Mouse (Mus musculus): Measurements from ENCODE around the gene Dna2. TPM values are rescaled to one million over a fixed set of nuclear protein-coding genes. Genes with fewer than 3 reads are reported as not detected.
"Not testable (repeated sequence)": the region's sequence is repeated elsewhere in the genome, so short reads cannot be mapped to it uniquely, and the experiment has no call there.

Gene Dna2
- polyA plus RNA-seq (2015; fragmentation: Nextera tagmentation; extraction: Ambion mirVana): 20.8 and 22.2 TPM in 2 replicates

GRCm38 (mm10) chr10:62946738-62947471 is at the start of gene Dna2:
TSS of gene Dna2 (plus strand) at chr10:62947026.
- ATAC-seq (replicated peaks; ENCODE audit: low FRiP score): peak; percentile 93
- WGBS: under 1% methylated on average over 68 of the region's 68 CpGs
- peak within 1 kb of the TSS; percentile 76 for H3K4me3 ChIP-seq (replicated peaks)

GRCm38 (mm10) chr10:62897437-62897836 is 49.4 kb upstream of the Dna2 start:
- H3K27ac ChIP-seq: no peak overlapping the region
- no peak overlapping the region for H3K4me3 ChIP-seq (replicated peaks)
- no peak overlapping the region for H3K4me2 ChIP-seq
- H3K36me3 ChIP-seq: no peaks in the 10 kb centered on the region
- H3K9me3 ChIP-seq (replicated peaks): no peaks in the 10 kb centered on the region
- ATAC-seq (replicated peaks; ENCODE audit: low FRiP score): no peak
- H3K27me3 ChIP-seq: no peaks in the 10 kb centered on the region
- H3K4me1 ChIP-seq: no peaks in the 10 kb centered on the region
- 97% methylated on average over 3 of the region's 3 CpGs for WGBS
- no peak overlapping the region for H3K9ac ChIP-seq

More at GRCm38 (mm10) chr10:62946738-62947471, at the start of gene Dna2:
- peak within 1 kb of the TSS; percentile 62 for H3K9ac ChIP-seq
- peak within 1 kb of the TSS; percentile 95 for H3K27ac ChIP-seq
- peaks cover 52% of the 10 kb centered on the region for H3K36me3 ChIP-seq
- no peaks in the 10 kb centered on the region for H3K27me3 ChIP-seq
- peak within 1 kb of the TSS; percentile 71 for H3K4me2 ChIP-seq
- H3K4me1 ChIP-seq: peaks cover 6% of the 10 kb centered on the region
- H3K9me3 ChIP-seq (replicated peaks): no peaks in the 10 kb centered on the region

GRCm38 (mm10) chr10:62898061-62898460 is 48.8 kb upstream of the Dna2 start:
- H3K4me3 ChIP-seq (replicated peaks): no peak overlapping the region
- no peaks in the 10 kb centered on the region for H3K27me3 ChIP-seq
- no peaks in the 10 kb centered on the region for H3K36me3 ChIP-seq
- no peak overlapping the region for H3K9ac ChIP-seq
- ATAC-seq (replicated peaks; ENCODE audit: low FRiP score): no peak
- no peak overlapping the region for H3K27ac ChIP-seq
- WGBS: 80% methylated on average over 2 of the region's 2 CpGs
- no peak overlapping the region for H3K4me2 ChIP-seq
- no peaks in the 10 kb centered on the region for H3K9me3 ChIP-seq (replicated peaks)
- 0 out of 2 replicates have a peak, but pooled peaks cover 3% of the 10 kb centered on the region for H3K4me1 ChIP-seq

- Histone ChIP-seq H3K27ac (no peak overlapping the region), H3K9me3 (replicated peaks) (no peaks in the 10 kb centered on the region), H3K4me1 (0 out of 2 replicates have a peak, but pooled peaks cover 3% of the 10 kb centered on the region), H3K4me3 (replicated peaks) (no peak overlapping the region), H3K9ac (no peak overlapping the region), H3K4me2 (no peak overlapping the region), H3K36me3 (no peaks in the 10 kb centered on the region), H3K27me3 (no peaks in the 10 kb centered on the region)
- WGBS: 92% methylated on average over 4 of the region's 4 CpGs
- no peak for ATAC-seq (replicated peaks; ENCODE audit: low FRiP score)
Measured at GRCm38 (mm10) chr10:62900144-62900543, 46.7 kb upstream of the Dna2 start.

GRCm38 (mm10) chr10:62901826-62902225 is 45.0 kb upstream of the Dna2 start:
- H3K4me3 ChIP-seq (replicated peaks): no peak overlapping the region
- H3K4me2 ChIP-seq: no peak overlapping the region
- H3K36me3 ChIP-seq: no peaks in the 10 kb centered on the region
- H3K9ac ChIP-seq: no peak overlapping the region
- H3K27ac ChIP-seq: no peak overlapping the region
- H3K4me1 ChIP-seq: 0 out of 2 replicates have a peak, but pooled peaks cover 3% of the 10 kb centered on the region
- no peaks in the 10 kb centered on the region for H3K27me3 ChIP-seq
- no peaks in the 10 kb centered on the region for H3K9me3 ChIP-seq (replicated peaks)
- 27% methylated on average over 8 of the region's 8 CpGs for WGBS
- ATAC-seq (replicated peaks; ENCODE audit: low FRiP score): no peak

GRCm38 (mm10) chr10:62902829-62903228 is 44.0 kb upstream of the Dna2 start:
- Histone ChIP-seq H3K36me3 (no peaks in the 10 kb centered on the region), H3K9ac (no peak overlapping the region), H3K4me2 (no peak overlapping the region), H3K27me3 (no peaks in the 10 kb centered on the region), H3K27ac (no peak overlapping the region), H3K4me3 (replicated peaks) (no peak overlapping the region), H3K9me3 (replicated peaks) (no peaks in the 10 kb centered on the region), H3K4me1 (0 out of 2 replicates have a peak, but pooled peaks cover 3% of the 10 kb centered on the region)
- no peak for ATAC-seq (replicated peaks; ENCODE audit: low FRiP score)
- WGBS: 50% methylated on average over 1 of the region's 1 CpGs

GRCm38 (mm10) chr10:62906336-62906735 is 40.5 kb upstream of the Dna2 start:
- Histone ChIP-seq H3K27me3 (no peaks in the 10 kb centered on the region), H3K4me1 (0 out of 2 replicates have a peak, but pooled peaks cover 3% of the 10 kb centered on the region), H3K9ac (no peak overlapping the region), H3K36me3 (no peaks in the 10 kb centered on the region), H3K27ac (no peak overlapping the region), H3K4me2 (no peak overlapping the region), H3K9me3 (replicated peaks) (no peaks in the 10 kb centered on the region), H3K4me3 (replicated peaks) (no peak overlapping the region)
- no peak for ATAC-seq (replicated peaks; ENCODE audit: low FRiP score)
- 83% methylated on average over 7 of the region's 7 CpGs for WGBS

GRCm38 (mm10) chr10:62908896-62909295 is 37.9 kb upstream of the Dna2 start, which contains the start of gene Tet1:
TSS of gene Tet1 (minus strand) at chr10:62908996.
- no CpG with 5 or more reads among the region's 1 CpGs for WGBS
- not testable (repeated sequence) for H3K4me2 ChIP-seq; H3K36me3 ChIP-seq; H3K4me3 ChIP-seq (replicated peaks); H3K27me3 ChIP-seq; H3K9ac ChIP-seq; H3K9me3 ChIP-seq (replicated peaks); H3K27ac ChIP-seq; ATAC-seq (replicated peaks; ENCODE audit: low FRiP score); H3K4me1 ChIP-seq

GRCm38 (mm10) chr10:62911120-62911519 is 35.7 kb upstream of the Dna2 start:
- H3K4me2 ChIP-seq: no peak overlapping the region
- ATAC-seq (replicated peaks; ENCODE audit: low FRiP score): no peak
- WGBS: 87% methylated on average over 2 of the region's 2 CpGs

GRCm38 (mm10) chr10:62918985-62919384 is 27.8 kb upstream of the Dna2 start:
- Histone ChIP-seq H3K36me3 (no peaks in the 10 kb centered on the region), H3K27me3 (no peaks in the 10 kb centered on the region), H3K4me3 (replicated peaks) (no peak overlapping the region), H3K9ac (no peak overlapping the region), H3K27ac (no peak overlapping the region), H3K4me1 (peaks cover 14% of the 10 kb centered on the region), H3K9me3 (replicated peaks) (no peaks in the 10 kb centered on the region), H3K4me2 (no peak overlapping the region)
- no peak for ATAC-seq (replicated peaks; ENCODE audit: low FRiP score)
- WGBS: 68% methylated on average over 3 of the region's 3 CpGs

More at GRCm38 (mm10) chr10:62911120-62911519, 35.7 kb upstream of the Dna2 start:
- H3K9ac ChIP-seq: no peak overlapping the region
- H3K36me3 ChIP-seq: no peaks in the 10 kb centered on the region
- no peaks in the 10 kb centered on the region for H3K9me3 ChIP-seq (replicated peaks)
- no peak overlapping the region for H3K4me3 ChIP-seq (replicated peaks)
- H3K27ac ChIP-seq: no peak overlapping the region
- no peaks in the 10 kb centered on the region for H3K27me3 ChIP-seq
- H3K4me1 ChIP-seq: no peaks in the 10 kb centered on the region

GRCm38 (mm10) chr10:62919925-62920765 is 26.7 kb upstream of the Dna2 start, which contains the start of gene Slc25a16:
TSS of gene Slc25a16 (plus strand) at chr10:62920633.
- Histone ChIP-seq H3K4me1 (peaks cover 16% of the 10 kb centered on the region), H3K9me3 (replicated peaks) (no peaks in the 10 kb centered on the region), H3K9ac (peak within 1 kb of the TSS; percentile 96), H3K4me2 (peak within 1 kb of the TSS; percentile 90), H3K27ac (peak within 1 kb of the TSS; percentile 91), H3K4me3 (replicated peaks) (peak within 1 kb of the TSS; percentile 100), H3K27me3 (no peaks in the 10 kb centered on the region), H3K36me3 (no peaks in the 10 kb centered on the region)
- WGBS: 4% methylated on average over 50 of the region's 50 CpGs
- peak; percentile 99 for ATAC-seq (replicated peaks; ENCODE audit: low FRiP score)

- Histone ChIP-seq H3K4me1 (peaks cover 16% of the 10 kb centered on the region), H3K27me3 (no peaks in the 10 kb centered on the region), H3K36me3 (no peaks in the 10 kb centered on the region), H3K4me2 (peak overlapping the region; percentile 90), H3K4me3 (replicated peaks) (peak overlapping the region; percentile 100), H3K27ac (peak overlapping the region; percentile 91), H3K9ac (peak overlapping the region; percentile 96), H3K9me3 (replicated peaks) (no peaks in the 10 kb centered on the region)
- ATAC-seq (replicated peaks; ENCODE audit: low FRiP score): peak; percentile 69
- WGBS: under 1% methylated on average over 29 of the region's 29 CpGs
Measured at GRCm38 (mm10) chr10:62920766-62921156, 26.1 kb upstream of the Dna2 start.

Measured in kidney, embryonic 15.5 days (tissue).